Mouse (Mus musculus) liver, adult (tissue): Measurements from ENCODE around the gene Mzf1.

Source experiments
- GATA4 ChIP-seq: IDR thresholded peaks from 2 replicates; pipeline ENCODE4 v1.6.1; 2014; ENCODE audit warnings: mild to moderate bottlenecking, low read length; ENCODE audit not compliant: insufficient replicate concordance

Gene Mzf1

GRCm38 (mm10) chr7:13037366-13037765 lies 17.2 kb downstream of the Mzf1 start:
- no peak for TF ChIP-seq GATA4

GRCm38 (mm10) chr7:13036806-13037205 lies 17.8 kb downstream of the Mzf1 start:
- TF ChIP-seq GATA4, result no peak

GRCm38 (mm10) chr7:13035211-13035855 lies 19.2 kb downstream of the Mzf1 start:
- TF ChIP-seq GATA4, result no peak

- peak; percentile 32; the same call in 1 of the 2 replicates for TF ChIP-seq GATA4
These were observed 20.2 kb downstream of the Mzf1 start, which contains the start of gene Chmp2a for GRCm38 (mm10) chr7:13034148-13034977. Chmp2a (minus strand) TSS chr7:13034807.

GRCm38 (mm10) chr7:13033451-13034147 lies 21.0 kb downstream of the Mzf1 start:
- TF ChIP-seq GATA4, result no peak

- no peak for TF ChIP-seq GATA4
These were observed 22.0 kb downstream of the Mzf1 start for GRCm38 (mm10) chr7:13032541-13032940.

GRCm38 (mm10) chr7:13031983-13032382 lies 22.6 kb downstream of the Mzf1 start:
- TF ChIP-seq GATA4, result no peak

- no peak for TF ChIP-seq GATA4
These were observed 23.5 kb downstream of the Mzf1 start for GRCm38 (mm10) chr7:13031069-13031468.

DNA sequence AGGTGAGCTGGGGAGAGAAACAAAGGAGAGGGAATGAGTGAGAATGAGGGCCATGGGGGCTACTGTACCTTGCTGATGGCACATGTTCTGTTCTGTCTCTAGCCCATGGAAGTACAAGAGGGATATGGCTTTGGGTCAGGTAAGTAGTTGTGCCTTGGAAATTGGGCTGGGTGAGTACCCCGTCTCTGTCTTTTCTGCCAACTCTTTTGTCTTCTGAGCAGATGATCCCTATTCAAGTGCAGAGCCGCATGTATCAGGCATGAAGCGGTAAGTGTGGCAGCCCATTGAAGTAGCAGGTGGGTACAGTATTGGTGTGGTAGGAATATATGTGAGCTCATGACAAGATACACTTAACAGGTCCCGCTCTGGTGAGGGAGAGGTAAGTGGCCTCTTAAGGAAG lies 25.6 kb downstream of the Mzf1 start:
- no peak for TF ChIP-seq GATA4

DNA sequence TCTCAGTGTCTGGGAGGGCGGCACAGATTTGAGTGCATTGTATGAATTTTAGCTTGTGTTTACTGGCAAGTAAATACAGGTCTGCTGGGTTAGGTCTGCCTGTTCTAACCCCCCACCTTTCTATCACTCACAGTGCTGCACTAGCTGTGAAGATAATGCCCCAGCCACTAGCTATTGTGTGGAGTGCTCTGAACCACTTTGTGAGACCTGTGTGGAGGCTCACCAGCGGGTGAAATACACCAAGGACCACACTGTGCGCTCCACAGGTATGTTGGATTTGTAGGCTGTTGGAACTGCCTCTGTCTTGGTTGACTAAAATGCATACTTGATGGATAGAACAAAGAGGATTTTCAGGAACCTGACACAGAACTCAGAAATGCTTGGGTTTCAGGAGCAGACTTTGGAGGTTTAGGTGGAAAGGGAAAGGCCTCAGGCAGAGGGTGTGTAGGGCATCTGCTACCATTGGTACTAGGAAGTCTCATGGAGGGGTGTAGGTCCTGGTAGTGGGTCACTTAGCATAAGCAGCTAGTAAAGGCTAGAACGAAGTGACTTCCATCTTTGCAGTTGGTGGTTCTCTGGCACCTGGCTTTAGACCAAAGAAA lies 29.0 kb downstream of the Mzf1 start:
- TF ChIP-seq GATA4, result no peak

DNA sequence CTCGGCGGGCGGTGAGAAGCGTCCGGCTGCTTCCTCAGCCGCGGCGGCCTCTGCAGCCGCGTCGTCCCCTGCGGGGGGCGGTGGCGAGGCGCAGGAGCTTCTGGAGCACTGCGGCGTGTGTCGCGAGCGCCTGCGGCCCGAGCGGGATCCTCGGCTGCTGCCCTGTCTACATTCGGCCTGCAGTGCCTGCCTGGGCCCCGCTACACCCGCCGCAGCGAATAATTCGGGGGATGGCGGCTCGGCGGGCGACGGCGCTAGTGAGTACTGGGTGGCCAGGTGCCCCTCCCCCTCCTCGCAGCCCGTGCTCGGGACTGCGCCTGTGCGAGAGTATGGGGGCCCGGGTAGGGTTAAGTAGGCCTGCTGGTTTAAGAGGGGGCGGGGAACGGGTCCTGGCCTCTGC lies 29.8 kb downstream of the Mzf1 start:
- TF ChIP-seq GATA4, result no peak

GRCm38 (mm10) chr7:13023928-13024731 lies 30.4 kb downstream of the Mzf1 start:
- TF ChIP-seq GATA4, result peak; percentile 60; the same call in 1 of the 2 replicates

DNA sequence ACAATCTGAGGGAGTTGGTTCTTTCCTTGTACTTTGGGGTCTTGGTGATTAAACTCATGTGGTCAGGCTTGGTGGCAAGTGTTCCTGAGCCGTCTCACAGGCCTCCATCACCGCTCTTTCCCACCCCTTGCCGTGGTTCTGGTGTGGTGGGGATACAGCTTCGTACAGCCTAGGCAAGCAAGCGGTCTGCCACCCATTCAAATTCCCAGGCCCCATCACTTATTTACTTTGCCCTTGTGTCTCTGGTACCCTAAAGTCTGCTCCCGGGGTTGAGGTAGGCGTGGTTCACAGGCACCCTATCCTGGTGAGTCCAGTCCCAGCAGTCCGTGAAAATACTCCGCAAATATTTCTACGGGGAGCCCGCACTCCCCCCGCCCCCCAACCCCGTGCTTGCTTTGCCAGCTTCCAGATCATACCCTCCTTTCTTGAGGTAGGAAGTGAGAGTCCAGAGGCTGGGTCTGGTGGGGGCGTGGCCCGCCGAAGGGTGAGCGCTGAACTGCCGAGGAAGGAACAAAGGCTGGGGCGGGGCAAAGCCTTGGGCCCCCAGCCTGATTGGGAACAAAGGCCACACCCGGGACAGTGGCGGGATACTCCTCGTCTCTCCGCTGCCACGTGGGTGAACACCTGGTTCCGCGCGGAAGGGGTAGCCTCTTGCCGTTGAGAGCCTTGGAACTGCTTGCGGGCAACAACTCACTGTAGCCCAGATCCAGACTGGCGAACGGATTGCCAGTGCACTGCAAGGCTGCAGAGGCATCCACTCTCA lies 31.6 kb downstream of the Mzf1 start:
- TF ChIP-seq GATA4, result no peak

DNA sequence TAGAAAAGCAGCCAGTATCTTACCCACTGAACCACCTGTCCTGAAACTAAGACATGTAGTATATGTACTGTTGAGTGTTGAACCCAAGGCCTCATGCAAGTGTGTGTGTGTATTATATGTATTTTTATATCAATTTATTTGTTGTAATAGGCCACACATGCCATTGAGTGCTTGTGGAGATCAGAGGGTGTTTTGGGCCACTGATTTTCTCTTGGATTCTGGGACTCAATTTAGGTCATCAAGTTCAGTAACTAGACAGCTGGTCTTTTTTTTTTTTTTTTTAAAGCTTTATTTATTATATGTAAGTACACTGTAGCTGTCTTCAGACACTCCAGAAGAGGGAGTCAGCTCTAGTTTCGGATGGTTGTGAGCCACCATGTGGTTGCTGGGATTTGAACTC lies 39.3 kb downstream of the Mzf1 start:
- no peak for TF ChIP-seq GATA4
